Mouse (Mus musculus) C2C12 (cell line): ENCODE results near the gene Iqca. TPM values are rescaled to one million over a fixed set of nuclear protein-coding genes. Genes with fewer than 3 reads are reported as not detected.

ENCODE experiments used
- H3K27me3 ChIP-seq: one replicate; pipeline ENCODE4 v1.6.1; 2011; ENCODE audit not compliant: control insufficient read depth, insufficient read depth, insufficient read length
- H3K36me3 ChIP-seq: one replicate; pipeline ENCODE4 v1.6.1; 2011; ENCODE audit not compliant: control insufficient read depth, insufficient read depth
- H3K4me3 ChIP-seq: one replicate; pipeline ENCODE4 v1.5.1; 2011; ENCODE audit warnings: mild to moderate bottlenecking, control low read depth; ENCODE audit not compliant: poor library complexity, insufficient read depth, severe bottlenecking
- H3K79me2 ChIP-seq: one replicate; pipeline ENCODE4 v1.6.1; 2011; ENCODE audit not compliant: control insufficient read depth, insufficient read depth
- H3K79me3 ChIP-seq: one replicate; pipeline ENCODE4 v1.6.1; 2011; ENCODE audit warnings: low read depth, control low read depth
- H3ac ChIP-seq: one replicate; pipeline ENCODE3; 2011; ENCODE audit warnings: low read depth; ENCODE audit not compliant: control insufficient read depth, insufficient read length
- CEBPB ChIP-seq: IDR thresholded peaks from one replicate; pipeline ENCODE4 v1.6.1; 2011; ENCODE audit warnings: low read depth, mild to moderate bottlenecking, control low read depth, moderate library complexity
- CTCF ChIP-seq: IDR thresholded peaks from one replicate; pipeline ENCODE4 v1.5.1; 2011; ENCODE audit not compliant: control insufficient read depth, insufficient read depth, insufficient read length
- FOSL1 ChIP-seq: IDR thresholded peaks from one replicate; pipeline ENCODE4 v1.8.0; 2011; ENCODE audit warnings: mild to moderate bottlenecking, low read length; ENCODE audit not compliant: poor library complexity, insufficient read depth, severe bottlenecking
- MAX ChIP-seq: IDR thresholded peaks from one replicate; pipeline ENCODE4 v1.6.1; 2011; ENCODE audit warnings: mild to moderate bottlenecking, control low read depth
- MYOD1 ChIP-seq: IDR thresholded peaks from one replicate; pipeline ENCODE4 v1.6.1; 2011; ENCODE audit warnings: low read depth; ENCODE audit not compliant: control insufficient read depth, insufficient read length
- MYOG ChIP-seq: IDR thresholded peaks from one replicate; pipeline ENCODE4 v1.6.1; 2011; ENCODE audit not compliant: control insufficient read depth, insufficient read length; ENCODE audit errors: extremely low read depth
- USF1 ChIP-seq: IDR thresholded peaks from one replicate; pipeline ENCODE4 v1.6.1; 2011; ENCODE audit warnings: low read depth, mild to moderate bottlenecking, control low read depth, moderate library complexity
- polyA plus RNA-seq: library from polyadenylated mRNA; unstranded; fragments of >200 nt; fragmentation: generic; extraction: Trizol; gene quantifications from one replicate; pipeline ENCODE4 v1.2.1, GENCODE M21; 2012; ENCODE audit warnings: missing spikeins

Iqca gene
- polyA plus RNA-seq, 1 experiment, result not detected

- Histone ChIP-seq H3K79me2 (no peaks in the 10 kb centered on the region), H3K4me3 (no peak overlapping the region), H3K36me3 (no peaks in the 10 kb centered on the region), H3ac (no peak overlapping the region), H3K27me3 (no peaks in the 10 kb centered on the region), H3K79me3 (no peaks in the 10 kb centered on the region)
- TF ChIP-seq CEBPB (no peak), MYOD1 (no peak)
These were observed 24.4 kb upstream of the Iqca start for GRCm38 (mm10) chr1:90177565-90177964.

- TF ChIP-seq MAX (no peak), MYOD1 (no peak), CTCF (no peak), FOSL1 (no peak), MYOG (no peak), USF1 (no peak), CEBPB (no peak)
These were observed 23.0 kb upstream of the Iqca start for GRCm38 (mm10) chr1:90176223-90176622.

GRCm38 (mm10) chr1:90174338-90174737 lies 21.1 kb upstream of the Iqca start:
- H3K4me3 ChIP-seq, result no peak overlapping the region
- no peaks in the 10 kb centered on the region for H3K27me3 ChIP-seq
- H3K36me3 ChIP-seq, result no peaks in the 10 kb centered on the region
- H3K79me2 ChIP-seq, result no peaks in the 10 kb centered on the region
- no peaks in the 10 kb centered on the region for H3K79me3 ChIP-seq
- TF ChIP-seq MYOD1 (no peak), USF1 (no peak), CEBPB (no peak), FOSL1 (no peak), MAX (no peak), MYOG (no peak), CTCF (no peak)
- H3ac ChIP-seq, result no peak overlapping the region

More at GRCm38 (mm10) chr1:90176223-90176622, 23.0 kb upstream of the Iqca start:
- Histone ChIP-seq H3K79me3 (no peaks in the 10 kb centered on the region), H3K36me3 (no peaks in the 10 kb centered on the region), H3K4me3 (no peak overlapping the region), H3K79me2 (no peaks in the 10 kb centered on the region), H3K27me3 (no peaks in the 10 kb centered on the region), H3ac (no peak overlapping the region)

GRCm38 (mm10) chr1:90164319-90164718 lies 11.1 kb upstream of the Iqca start:
- Histone ChIP-seq H3K79me3 (no peaks in the 10 kb centered on the region), H3ac (no peak overlapping the region), H3K79me2 (no peaks in the 10 kb centered on the region), H3K4me3 (no peak overlapping the region), H3K36me3 (no peaks in the 10 kb centered on the region), H3K27me3 (no peaks in the 10 kb centered on the region)
- TF ChIP-seq USF1 (no peak), CTCF (no peak), CEBPB (no peak), MYOD1 (peak; percentile 90), FOSL1 (peak; percentile 38), MYOG (no peak), MAX (no peak)

- Histone ChIP-seq H3K36me3 (no peaks in the 10 kb centered on the region), H3K79me3 (no peaks in the 10 kb centered on the region), H3ac (no peak overlapping the region), H3K4me3 (no peak overlapping the region), H3K79me2 (no peaks in the 10 kb centered on the region), H3K27me3 (no peaks in the 10 kb centered on the region)
- TF ChIP-seq MAX (peak; percentile 32), MYOG (no peak), MYOD1 (peak; percentile 89), FOSL1 (no peak), CEBPB (no peak), USF1 (peak; percentile 59), CTCF (no peak)
These were observed 10.0 kb upstream of the Iqca start for GRCm38 (mm10) chr1:90163161-90163560.

GRCm38 (mm10) chr1:90162379-90162857 lies 9.2 kb upstream of the Iqca start:
- H3ac ChIP-seq, result no peak overlapping the region
- H3K27me3 ChIP-seq, result no peaks in the 10 kb centered on the region
- no peaks in the 10 kb centered on the region for H3K36me3 ChIP-seq
- H3K79me3 ChIP-seq, result no peaks in the 10 kb centered on the region
- TF ChIP-seq MAX, result peak; percentile 18
- no peak for TF ChIP-seq CTCF
- no peak for TF ChIP-seq MYOG
- no peak for TF ChIP-seq CEBPB
- TF ChIP-seq MYOD1, result peak; percentile 98
- no peak for TF ChIP-seq FOSL1
- peak; percentile 53 for TF ChIP-seq USF1
- no peak overlapping the region for H3K4me3 ChIP-seq
- no peaks in the 10 kb centered on the region for H3K79me2 ChIP-seq
